Mouse (Mus musculus) macrophage (primary cell): ENCODE data around the gene Atad2b. TPM values are rescaled to one million over a fixed set of nuclear protein-coding genes. Genes with fewer than 3 reads are reported as not detected.
"Not testable (repeated sequence)": the region's sequence is repeated elsewhere in the genome, so short reads cannot be mapped to it uniquely, and the experiment has no call there.

ENCODE experiments used
- H3K27ac ChIP-seq: fragments of 350-480 bp; formaldehyde crosslinking; 2 replicates; pipeline ENCODE4 v1.9.0; 2021
- H3K36me3 ChIP-seq: fragments of 350-480 bp; formaldehyde crosslinking; 2 replicates; pipeline ENCODE4 v1.9.0; 2021; ENCODE audit errors: inconsistent target
- H3K4me3 ChIP-seq: fragments of 350-480 bp; formaldehyde crosslinking; 2 replicates; pipeline ENCODE4 v1.9.0; 2021; ENCODE audit errors: inconsistent target
- H3K79me2 ChIP-seq: fragments of 350-480 bp; formaldehyde crosslinking; 2 replicates; pipeline ENCODE4 v1.9.0; 2021; ENCODE audit errors: inconsistent target
- WGBS: methylation state at CpG from one replicate; pipeline ENCODE4 v1.1.7; 2026; ENCODE audit warnings: inconsistent platforms; ENCODE audit not compliant: missing documents; 5-methylcytosine and 5-hydroxymethylcytosine counted together
- polyA plus RNA-seq: library from polyadenylated mRNA; stranded (reverse); fragments of 250-400 nt; gene quantifications from 3 replicates; pipeline ENCODE4 v1.2.4, GENCODE M21; 2018; ENCODE audit warnings: inconsistent platforms
- total RNA-seq, 78 experiments: library from RNA; depleted of rRNA; stranded (reverse); fragments of 250-400 nt; gene quantifications; 1 replicate in 9 of 78; 2 replicates in 24 of 78; 3 replicates in 43 of 78; 4 replicates in 2 of 78; pipeline ENCODE4 v1.2.4; 2018; ENCODE audit warnings: inconsistent platforms in 56 of 78

Gene Atad2b
- 100 to 1,000 TPM in 24 of 26 experiments, 10 to 100 TPM in 2; 78.9 to 277 (median 206) TPM for total RNA-seq (2018; cell fraction: chromatin; rRNA removed)
- 10 to 100 TPM in 25 of 26 experiments, 1 to 10 TPM in 1; 9.3 to 27.8 (median 21.5) TPM for total RNA-seq (2018; cell fraction: cytosol; rRNA removed)
- total RNA-seq (2018; cell fraction: nucleus; rRNA removed): 100 to 1,000 TPM in 13 of 26 experiments, 10 to 100 TPM in 13; 51.0 to 172 (median 100) TPM
- 8.1 to 11.5 TPM (median 10.4 TPM) in 3 replicates for polyA plus RNA-seq

- WGBS: under 1% methylated on average over 63 of the region's 89 CpGs
- H3K36me3 ChIP-seq: no peaks in the 10 kb centered on the region
- peaks cover 40% of the 10 kb centered on the region for H3K79me2 ChIP-seq
Measured at GRCm38 (mm10) chr12:4916994-4917804, at the start of gene Atad2b. Gene Atad2b (plus strand): TSS chr12:4917353.

GRCm38 (mm10) chr12:4868924-4869323 is 48.2 kb upstream of the Atad2b start:
- Histone ChIP-seq H3K27ac (no peak overlapping the region), H3K36me3 (no peaks in the 10 kb centered on the region), H3K4me3 (no peak overlapping the region), H3K79me2 (no peaks in the 10 kb centered on the region)
- WGBS: 93% methylated on average over 8 of the region's 8 CpGs

More at GRCm38 (mm10) chr12:4916994-4917804, at the start of gene Atad2b:
- peak within 1 kb of the TSS; percentile 51 for H3K4me3 ChIP-seq
- peak within 1 kb of the TSS; percentile 58 for H3K27ac ChIP-seq

- WGBS: 96% methylated on average over 5 of the region's 5 CpGs
- Histone ChIP-seq H3K4me3 (no peak overlapping the region), H3K27ac (no peak overlapping the region), H3K36me3 (no peaks in the 10 kb centered on the region), H3K79me2 (no peaks in the 10 kb centered on the region)
Measured at GRCm38 (mm10) chr12:4871260-4871659, 45.9 kb upstream of the Atad2b start.

- no peaks in the 10 kb centered on the region for H3K36me3 ChIP-seq
Measured at GRCm38 (mm10) chr12:4872273-4872672, 44.9 kb upstream of the Atad2b start.

GRCm38 (mm10) chr12:4872983-4873477 is 44.1 kb upstream of the Atad2b start:
- Histone ChIP-seq H3K79me2 (no peaks in the 10 kb centered on the region), H3K27ac (no peak overlapping the region), H3K36me3 (no peaks in the 10 kb centered on the region), H3K4me3 (no peak overlapping the region)
- WGBS: 72% methylated on average over 5 of the region's 5 CpGs

More at GRCm38 (mm10) chr12:4872273-4872672, 44.9 kb upstream of the Atad2b start:
- Histone ChIP-seq H3K79me2 (no peaks in the 10 kb centered on the region), H3K4me3 (no peak overlapping the region), H3K27ac (no peak overlapping the region)
- WGBS: 86% methylated on average over 3 of the region's 4 CpGs

GRCm38 (mm10) chr12:4873531-4873930 is 43.6 kb upstream of the Atad2b start:
- 86% methylated on average over 6 of the region's 6 CpGs for WGBS
- Histone ChIP-seq H3K36me3 (no peaks in the 10 kb centered on the region), H3K79me2 (no peaks in the 10 kb centered on the region), H3K4me3 (no peak overlapping the region), H3K27ac (no peak overlapping the region)

GRCm38 (mm10) chr12:4874161-4874927 is 42.8 kb upstream of the Atad2b start, which contains the start of gene Mfsd2b:
Gene Mfsd2b (minus strand): TSS chr12:4874359.
- WGBS: 3% methylated on average over 24 of the region's 24 CpGs
- Histone ChIP-seq H3K27ac (no peak within 1 kb of the TSS), H3K79me2 (no peaks in the 10 kb centered on the region), H3K4me3 (no peak within 1 kb of the TSS), H3K36me3 (no peaks in the 10 kb centered on the region)

GRCm38 (mm10) chr12:4875623-4876022 is 41.5 kb upstream of the Atad2b start:
- Histone ChIP-seq H3K79me2 (no peaks in the 10 kb centered on the region), H3K36me3 (no peaks in the 10 kb centered on the region), H3K27ac (no peak overlapping the region)

GRCm38 (mm10) chr12:4878296-4878783 is 38.8 kb upstream of the Atad2b start:
- 62% methylated on average over 9 of the region's 9 CpGs for WGBS
- Histone ChIP-seq H3K27ac (no peak overlapping the region), H3K79me2 (no peaks in the 10 kb centered on the region), H3K4me3 (no peak overlapping the region), H3K36me3 (no peaks in the 10 kb centered on the region)

More at GRCm38 (mm10) chr12:4875623-4876022, 41.5 kb upstream of the Atad2b start:
- WGBS: 97% methylated on average over 8 of the region's 8 CpGs
- H3K4me3 ChIP-seq: no peak overlapping the region

GRCm38 (mm10) chr12:4879048-4879447 is 38.1 kb upstream of the Atad2b start:
- Histone ChIP-seq H3K27ac (no peak overlapping the region), H3K4me3 (no peak overlapping the region), H3K36me3 (no peaks in the 10 kb centered on the region), H3K79me2 (no peaks in the 10 kb centered on the region)
- WGBS: 95% methylated on average over 5 of the region's 5 CpGs

GRCm38 (mm10) chr12:4882086-4882485 is 35.1 kb upstream of the Atad2b start:
- no peaks in the 10 kb centered on the region for H3K79me2 ChIP-seq
- H3K36me3 ChIP-seq: no peaks in the 10 kb centered on the region
- no peak overlapping the region for H3K27ac ChIP-seq
- 88% methylated on average over 2 of the region's 2 CpGs for WGBS
- H3K4me3 ChIP-seq: no peak overlapping the region

GRCm38 (mm10) chr12:4885062-4885461 is 32.1 kb upstream of the Atad2b start:
- Histone ChIP-seq H3K79me2 (no peaks in the 10 kb centered on the region), H3K36me3 (no peaks in the 10 kb centered on the region), H3K27ac (no peak overlapping the region), H3K4me3 (no peak overlapping the region)
- WGBS: 82% methylated on average over 1 of the region's 1 CpGs

- not testable (repeated sequence) for H3K79me2 ChIP-seq, H3K36me3 ChIP-seq, H3K27ac ChIP-seq, H3K4me3 ChIP-seq
- 97% methylated on average over 4 of the region's 4 CpGs for WGBS
Measured at GRCm38 (mm10) chr12:4886581-4886980, 30.6 kb upstream of the Atad2b start.

GRCm38 (mm10) chr12:4888739-4889138 is 28.4 kb upstream of the Atad2b start:
- Histone ChIP-seq H3K27ac (no peak overlapping the region), H3K4me3 (no peak overlapping the region), H3K36me3 (peaks cover 9% of the 10 kb centered on the region; the same call in 1 of the 2 replicates), H3K79me2 (no peaks in the 10 kb centered on the region)
